Mouse (Mus musculus) cortical plate, adult 2 months (tissue): Measurements from ENCODE around the gene Herc2.

Source experiments
- CTCF ChIP-seq: fragments of 200-500 bp; IDR thresholded peaks from 2 replicates; pipeline ENCODE4 v1.5.1; 2011; ENCODE audit warnings: mild to moderate bottlenecking, control low read depth, low read length; ENCODE audit not compliant: insufficient read depth; ENCODE audit errors: extremely low read depth
- POLR2A ChIP-seq: fragments of 200-500 bp; IDR thresholded peaks from 2 replicates; pipeline ENCODE4 v1.6.1; 2011; ENCODE audit warnings: mild to moderate bottlenecking, low read length, control low read depth; ENCODE audit not compliant: insufficient read depth; ENCODE audit errors: extremely low read depth

- no peak for TF ChIP-seq POLR2A
- TF ChIP-seq CTCF: no peak
These were observed 71.4 kb downstream of the Herc2 start for GRCm38 (mm10) chr7:56121425-56121824.
